ENCODE assay signal across 30 mouse cellular contexts in the genomic region with DNA sequence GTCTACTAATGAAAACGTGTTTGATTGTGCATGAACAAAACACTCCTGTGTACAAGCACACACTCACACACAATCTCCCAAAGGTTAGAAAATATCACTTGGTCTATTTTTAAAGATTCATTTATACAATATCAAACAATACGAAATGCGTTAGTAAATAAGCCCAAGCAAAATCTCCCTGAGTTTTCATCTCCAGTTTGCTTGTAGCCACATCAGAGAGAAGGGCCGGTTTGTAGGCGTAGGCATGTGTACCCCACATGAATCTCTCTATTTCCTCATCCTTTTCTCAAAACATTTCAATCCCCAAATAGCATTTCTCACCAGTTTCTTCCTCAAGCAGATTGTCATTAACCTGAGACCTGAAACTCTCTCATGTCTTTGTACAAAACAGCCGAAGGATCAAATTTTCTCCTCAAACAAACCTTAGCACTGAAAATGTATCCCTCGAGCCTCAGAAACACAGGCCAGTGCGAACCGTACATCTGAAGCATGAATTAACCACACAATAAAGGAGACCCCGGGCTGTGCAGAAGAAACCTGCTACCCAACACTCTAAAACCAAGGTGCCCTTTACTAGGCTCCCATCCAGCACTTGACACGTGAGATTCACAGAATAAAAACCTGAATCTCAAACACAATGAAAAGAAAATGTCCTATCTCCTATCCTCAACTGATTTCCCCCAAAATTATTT. TPM values are rescaled to one million over a fixed set of nuclear protein-coding genes. Genes with fewer than 3 reads are reported as not detected.
DNase-seq lines count a peak whose midpoint lies in the region; ATAC-seq and TF ChIP-seq lines count a peak whose summit lies in the region.
"Had no signal": no experiment of that assay in that cellular context is flagged by ENCODE, and none has a peak within 500 bp of the region (broad histone marks: within the 10 kb centered on the region; RNA-seq: fewer than 3 reads in every experiment).

No protein-coding gene starts in this region.

- H3K9ac ChIP-seq in kidney, embryonic 14.5 days (ENCODE audit: low read depth, low read length) = no peak overlapping the region
- H3K9ac ChIP-seq: forebrain, postnatal 0 days; heart, embryonic 15.5 days; hindbrain, embryonic 15.5 days; intestine, embryonic 15.5 days; liver, embryonic 14.5 days; midbrain, embryonic 13.5 days; neural tube, embryonic 12.5 days had no signal

- peak overlapping the region; percentile 91 for H3K27ac ChIP-seq in spleen, adult 2 months (ENCODE audit: insufficient read depth, low read length)
- H3K27ac ChIP-seq in brown adipose tissue, adult 24 weeks (replicated peaks; ENCODE audit: low read depth, low read length) = peak overlapping the region; percentile 50
- no peak overlapping the region for H3K27ac ChIP-seq in kidney, embryonic 14.5 days (ENCODE audit: low read depth, low read length)
- H3K27ac ChIP-seq: heart, embryonic 15.5 days; hindbrain, embryonic 15.5 days; intestine, embryonic 15.5 days; liver, embryonic 14.5 days; midbrain, embryonic 13.5 days; neural tube, embryonic 12.5 days had no signal

- H3K27me3 ChIP-seq in spleen, adult 2 months (ENCODE audit: control insufficient read depth, insufficient read depth, low read length) = no peaks in the 10 kb centered on the region
- no peaks in the 10 kb centered on the region for H3K27me3 ChIP-seq in kidney, embryonic 14.5 days (ENCODE audit: control insufficient read depth, insufficient read depth, low read length)
- H3K27me3 ChIP-seq: heart, embryonic 15.5 days; hindbrain, embryonic 15.5 days; midbrain, embryonic 13.5 days; neural tube, embryonic 12.5 days had no signal

- no peak overlapping the region for H3K4me2 ChIP-seq in kidney, embryonic 14.5 days (replicated peaks; ENCODE audit: low read depth, low read length)
- H3K4me2 ChIP-seq: heart, embryonic 15.5 days; hindbrain, embryonic 15.5 days; intestine, embryonic 15.5 days; midbrain, embryonic 13.5 days; neural tube, embryonic 12.5 days had no signal

- intact Hi-C loops in heart, postnatal 36 days (cut with DNase I) = no loop called here

- no peak for TF ChIP-seq CTCF in spleen, adult 2 months (IDR thresholded peaks at IDR 0.05; ENCODE audit: extremely low read depth, insufficient read depth, insufficient read length, insufficient replicate concordance)

- ATAC-seq in megakaryocyte-erythroid progenitor cell, adult 5-6 weeks (replicated peaks; ENCODE audit: low FRiP score, low TSS enrichment, poor library complexity, severe bottlenecking) = no peak
- ATAC-seq in kidney, embryonic 14.5 days (ENCODE audit: low FRiP score, low TSS enrichment) = no peak
- ATAC-seq: forebrain, postnatal 0 days; intestine, embryonic 15.5 days; midbrain, embryonic 13.5 days had no signal

- peaks cover 18% of the 10 kb centered on the region; the same call in 1 of the 2 replicates for H3K4me1 ChIP-seq in spleen, adult 2 months (ENCODE audit: control insufficient read depth, insufficient read depth, insufficient read length)
- no peaks in the 10 kb centered on the region for H3K4me1 ChIP-seq in brown adipose tissue, adult 24 weeks (ENCODE audit: control insufficient read depth, insufficient read depth, insufficient read length, low read length)
- no peaks in the 10 kb centered on the region for H3K4me1 ChIP-seq in kidney, embryonic 14.5 days (ENCODE audit: control insufficient read depth, insufficient read depth, low read length)
- H3K4me1 ChIP-seq: heart, embryonic 15.5 days; hindbrain, embryonic 15.5 days; intestine, embryonic 15.5 days; neural tube, embryonic 12.5 days had no signal

- no peaks in the 10 kb centered on the region for H3K36me3 ChIP-seq in spleen, adult 2 months (ENCODE audit: control insufficient read depth, insufficient read depth, low read length)
- H3K36me3 ChIP-seq in kidney, embryonic 14.5 days (ENCODE audit: control insufficient read depth, insufficient read depth, low read length) = no peaks in the 10 kb centered on the region
- H3K36me3 ChIP-seq: heart, embryonic 15.5 days; hindbrain, embryonic 15.5 days; intestine, embryonic 15.5 days; midbrain, embryonic 13.5 days; neural tube, embryonic 12.5 days had no signal

- WGBS in spleen, adult 2 months = 32% methylated on average over 11 of the region's 11 CpGs
- WGBS in kidney, embryonic 14.5 days = 75% methylated on average over 11 of the region's 11 CpGs

- no peak for TF ChIP-seq POLR2A in spleen, adult 2 months (IDR thresholded peaks at IDR 0.05; ENCODE audit: low read depth, low read length)

- DNase-seq in heart, adult 11 months = peak; percentile 72
- no peak for DNase-seq in heart, postnatal 36 days
- no peak for DNase-seq in spleen, adult 2 months (ENCODE audit: low read depth in 1 of 2, low spot score in 2 of 2)
- DNase-seq in spleen, postnatal 10 days (ENCODE audit: low spot score in 2 of 2) = no peak
- DNase-seq: adrenal gland, postnatal 10 days; cerebellum, postnatal 10 days; forebrain, postnatal 0 days; gastrocnemius, postnatal 36 days; kidney, adult 8-10 months; kidney, postnatal 14 days; lung, postnatal 14 days; retina, postnatal 1 day; right cerebral cortex, postnatal 25 days; spleen, adult 18-20 months had no signal

- H3K4me3 ChIP-seq in spleen, adult 2 months (ENCODE audit: extremely low read depth, insufficient read depth, insufficient read length) = peak overlapping the region; percentile 32
- H3K4me3 ChIP-seq in brown adipose tissue, adult 24 weeks (ENCODE audit: insufficient read depth, low read depth, low read length) = peak overlapping the region; percentile 49; the same call in 1 of the 2 replicates
- H3K4me3 ChIP-seq in kidney, embryonic 14.5 days (ENCODE audit: low read length) = no peak overlapping the region
- H3K4me3 ChIP-seq: heart, embryonic 15.5 days; hindbrain, embryonic 15.5 days; intestine, embryonic 15.5 days; midbrain, embryonic 13.5 days; neural tube, embryonic 12.5 days had no signal

- no peaks in the 10 kb centered on the region for H3K9me3 ChIP-seq in kidney, embryonic 14.5 days (ENCODE audit: control insufficient read depth, low read length)
- H3K9me3 ChIP-seq: heart, embryonic 15.5 days; hindbrain, embryonic 15.5 days; intestine, embryonic 15.5 days; midbrain, embryonic 13.5 days; neural tube, embryonic 12.5 days had no signal

RNA-seq across cellular contexts. Expression of a gene that starts 1.6 kb away (rescaled TPM):
- under 1 TPM; 0.42 to 0.79 TPM for total RNA-seq in heart, postnatal 36 days (2021)
- 2.1 and 2.5 TPM in 2 replicates for polyA plus RNA-seq in spleen, adult 2 months (2012; rRNA removed)
- 0.21 and 0.44 TPM in 2 replicates for polyA plus RNA-seq in brown adipose tissue, adult 24 weeks (2012; ENCODE audit: insufficient read depth, insufficient read length, missing spikeins)
- total RNA-seq in megakaryocyte-erythroid progenitor cell, adult 5-6 weeks (2014; fragmentation: Nextera tagmentation) = 1.6 and 2.6 TPM in 2 replicates
- total RNA-seq in megakaryocyte-erythroid progenitor cell, adult 5-6 weeks (2017) = 2.2 and 4.3 TPM in 2 replicates
- polyA plus RNA-seq in kidney, embryonic 14.5 days (2014; fragmentation: Nextera tagmentation; extraction: Ambion mirVana) = 0.18 and 0.29 TPM in 2 replicates
- total RNA-seq: forebrain, postnatal 0 days; layer of hippocampus, adult 18-20 months; layer of hippocampus, postnatal 25 days; left cerebral cortex, postnatal 10 days; MEL had no signal
- polyA plus RNA-seq: cortical plate, adult 2 months; midbrain, embryonic 13.5 days had no signal

RNA-seq across cellular contexts. Expression of a gene that starts 53.3 kb away (rescaled TPM):
- total RNA-seq in heart, postnatal 36 days (2021) = under 1 TPM in 1 of 2 experiments, not detected in 1; 0.80 TPM
- 0.31 and 0.57 TPM in 2 replicates for polyA plus RNA-seq in spleen, adult 2 months (2012; rRNA removed)
- polyA plus RNA-seq in brown adipose tissue, adult 24 weeks (2012; ENCODE audit: insufficient read depth, insufficient read length, missing spikeins) = 53.3 and 74.1 TPM in 2 replicates
- 0.96 TPM in 1 of 2 replicates, not detected in the other for total RNA-seq in megakaryocyte-erythroid progenitor cell, adult 5-6 weeks (2014; fragmentation: Nextera tagmentation)
- total RNA-seq in megakaryocyte-erythroid progenitor cell, adult 5-6 weeks (2017) = not detected in 2 replicates
- polyA plus RNA-seq in kidney, embryonic 14.5 days (2014; fragmentation: Nextera tagmentation; extraction: Ambion mirVana) = 3.9 and 9.6 TPM in 2 replicates
- total RNA-seq: gastrocnemius, postnatal 36 days; MEL; monocyte, adult 5-6 weeks had no signal
- polyA plus RNA-seq: limb, embryonic 11.5 days had no signal
